Mouse (Mus musculus): ENCODE measurements around the gene Polg2. TPM values are rescaled to one million over a fixed set of nuclear protein-coding genes. Genes with fewer than 3 reads are reported as not detected.
"Not testable (repeated sequence)": the region's sequence is repeated elsewhere in the genome, so short reads cannot be mapped to it uniquely, and the experiment has no call there.

Polg2 gene
- total RNA-seq, 4 experiments from 2014 or later, result 2.8 to 4.6 (median 4.0) TPM

GRCm38 (mm10) chr11:106762800-106763185, 16.5 kb downstream of the Polg2 start:
- no peak for DNase-seq (ENCODE audit: low spot score in 2 of 2)

- DNase-seq (ENCODE audit: low spot score in 2 of 2), result no peak
Observed at GRCm38 (mm10) chr11:106762139-106762799, 17.1 kb downstream of the Polg2 start.

DNA sequence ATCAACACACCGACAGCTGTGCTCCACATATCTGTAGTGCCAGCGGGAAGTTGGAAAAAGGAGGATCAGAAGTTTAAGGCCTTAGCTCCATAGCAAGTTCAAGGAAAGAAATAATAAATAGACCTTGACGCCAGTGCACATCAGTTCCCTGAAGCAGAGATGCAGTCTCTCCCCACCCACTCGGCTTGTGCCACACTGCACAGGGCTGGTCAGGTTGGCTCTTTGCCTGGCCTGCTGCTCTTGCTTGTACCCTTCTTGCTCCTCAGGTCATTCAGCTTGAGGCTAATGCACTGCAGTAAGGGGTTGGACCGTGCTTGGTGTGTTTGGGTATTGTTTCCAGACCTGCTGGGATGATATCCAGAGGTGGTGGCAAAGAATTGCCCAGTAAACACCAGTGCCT, 18.8 kb downstream of the Polg2 start:
- DNase-seq (ENCODE audit: low spot score in 2 of 2), result no peak

DNA sequence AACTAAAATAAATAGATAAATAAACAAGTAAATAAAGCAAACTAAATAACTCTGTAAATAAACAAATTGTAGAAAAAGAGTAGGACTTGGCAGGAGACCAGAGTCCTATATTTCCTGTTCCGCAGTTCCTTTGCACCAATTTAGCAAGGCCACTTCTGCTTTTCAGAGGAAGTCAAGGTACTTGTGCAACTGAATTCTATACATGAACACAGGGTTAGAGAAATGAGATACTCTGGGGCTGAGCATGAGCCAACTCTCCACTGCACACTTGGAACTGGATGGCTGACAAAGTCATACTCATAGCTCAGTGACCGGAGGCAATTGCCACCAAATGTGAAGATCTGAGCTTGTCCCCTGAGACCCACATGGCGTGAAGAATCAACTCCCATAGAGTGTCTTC, 20.3 kb downstream of the Polg2 start:
- no peak for DNase-seq (ENCODE audit: low spot score in 2 of 2)

- DNase-seq (ENCODE audit: low spot score in 2 of 2), result no peak
Observed at GRCm38 (mm10) chr11:106755583-106755982, 23.8 kb downstream of the Polg2 start.

DNA sequence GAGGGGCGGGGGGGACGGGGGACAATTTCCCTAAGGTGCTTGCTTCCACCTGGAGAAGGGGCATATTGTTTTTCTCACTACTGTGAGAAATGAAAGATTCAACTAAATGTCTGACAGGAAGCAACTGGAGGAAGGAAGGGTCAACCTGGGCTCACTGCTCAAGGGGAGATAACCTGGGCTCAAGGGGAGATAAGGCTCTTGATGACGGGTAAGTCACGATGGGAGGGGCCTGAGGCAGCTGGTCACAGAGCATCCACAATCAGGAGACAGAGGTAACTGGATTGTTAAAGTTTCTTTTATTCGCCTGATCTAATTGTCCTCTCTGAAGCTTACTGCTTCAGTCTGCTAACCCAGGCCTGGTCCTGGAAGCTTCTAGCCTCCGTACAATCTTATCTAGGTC, 26.0 kb downstream of the Polg2 start:
- DNase-seq (ENCODE audit: low spot score in 2 of 2), result no peak

DNA sequence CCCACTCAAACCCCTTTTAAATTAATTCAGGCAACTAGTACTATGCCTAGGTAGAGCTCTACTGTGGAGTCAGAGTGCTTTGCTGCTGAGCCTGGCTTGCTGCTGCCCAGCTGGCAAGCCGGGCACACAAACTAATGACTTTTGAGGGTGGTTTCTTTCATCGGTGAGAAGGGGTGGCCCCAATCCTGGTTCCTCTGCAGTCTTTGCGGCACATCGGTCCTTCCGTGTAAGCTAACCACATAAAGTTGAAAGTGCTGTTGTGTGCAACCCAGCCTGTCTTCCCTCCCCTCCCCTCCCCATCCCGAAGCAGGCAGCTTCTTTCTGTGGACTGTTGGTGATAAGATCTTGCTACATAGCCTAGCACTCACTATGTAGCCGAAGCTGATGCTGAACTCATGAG, 27.2 kb downstream of the Polg2 start:
- no peak for DNase-seq (ENCODE audit: low spot score in 2 of 2)

DNA sequence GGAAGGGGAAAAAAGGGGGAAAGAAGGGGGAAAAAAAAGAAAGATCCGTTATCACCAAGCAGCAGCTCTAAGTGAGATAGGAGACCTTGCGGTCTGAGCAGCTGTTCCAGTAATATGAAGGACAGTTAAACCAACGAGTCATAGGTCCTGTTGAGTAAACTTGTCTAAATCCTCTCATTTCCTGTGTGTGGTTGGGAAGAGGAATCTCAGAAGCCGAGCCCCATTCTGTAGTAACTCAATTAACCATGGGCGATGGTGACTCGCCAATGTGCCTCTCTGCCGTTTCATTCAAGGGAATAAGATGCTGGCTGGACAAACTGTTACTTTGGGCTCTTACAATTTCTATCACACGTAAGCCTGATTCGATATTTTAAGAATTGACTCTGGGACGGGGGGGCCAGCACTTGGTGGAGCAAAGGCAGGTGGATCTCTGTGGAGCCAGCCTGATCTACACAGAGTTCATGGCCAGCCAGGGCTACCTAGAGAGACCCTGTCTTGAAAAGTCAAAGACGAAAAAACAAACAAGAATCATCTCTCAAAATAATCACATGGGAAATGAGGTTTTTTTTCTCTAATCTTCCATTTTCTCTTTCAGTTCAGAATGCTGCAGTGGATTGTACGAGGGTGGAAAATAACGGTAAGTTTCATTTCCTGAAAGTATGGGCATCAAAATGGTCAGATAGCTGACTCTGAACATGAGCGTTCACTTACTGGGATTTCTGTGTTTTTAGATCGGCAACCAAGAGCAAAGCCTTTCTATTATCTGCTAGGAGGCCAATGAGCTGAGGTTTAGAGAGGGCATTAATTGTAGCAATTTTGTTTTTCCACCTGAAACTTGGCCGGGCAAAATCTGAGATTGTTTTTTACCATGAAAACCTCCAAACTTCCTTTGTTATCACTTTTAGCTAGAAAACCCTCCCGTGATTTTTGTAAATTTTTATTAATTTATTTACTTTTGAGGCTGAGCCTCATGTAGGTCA, 28.0 kb downstream of the Polg2 start, which contains the start of gene Milr1:
Milr1 (plus strand) TSS at position 188 of the 980 bp plus-strand sequence.
- DNase-seq (ENCODE audit: low spot score in 2 of 2), result no peak

DNA sequence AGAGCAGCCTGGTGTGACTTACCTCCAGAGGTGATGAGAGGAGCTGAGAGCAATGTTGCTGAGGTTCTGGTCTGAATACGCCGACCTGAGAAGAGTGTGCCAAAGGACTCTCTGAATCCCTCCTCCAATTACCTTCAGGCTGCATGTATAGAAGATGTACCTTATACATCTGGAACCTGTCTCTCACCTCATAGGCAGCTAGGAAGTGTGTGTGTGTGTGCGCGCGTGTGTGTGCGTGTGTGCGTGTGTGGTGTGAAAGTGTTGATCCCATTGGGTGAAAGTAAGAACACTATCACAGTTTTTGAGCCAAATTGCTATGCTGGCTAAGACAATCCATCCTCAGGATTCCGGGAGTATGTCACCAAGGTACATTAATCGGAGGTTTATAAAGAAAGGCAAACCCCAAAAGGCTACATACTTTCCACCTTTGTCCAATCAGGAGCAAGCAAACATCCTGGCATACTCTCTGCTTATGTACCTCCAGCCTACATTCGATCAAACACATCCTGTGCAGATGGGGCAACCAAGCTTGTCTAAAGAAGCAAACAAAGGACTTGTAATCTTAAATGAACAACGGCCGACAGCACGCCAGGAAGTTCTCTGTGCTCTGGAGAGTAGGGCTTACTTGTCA, 29.1 kb downstream of the Polg2 start, which contains the start of gene Pecam1:
Pecam1 (minus strand) TSS at position 508 of the 631 bp plus-strand sequence.
- no peak for DNase-seq (ENCODE audit: low spot score in 2 of 2)

GRCm38 (mm10) chr11:106749557-106750120, 29.7 kb downstream of the Polg2 start:
- not testable (repeated sequence) for DNase-seq (ENCODE audit: low spot score in 2 of 2)

- no peak for DNase-seq (ENCODE audit: low spot score in 2 of 2)
Observed at GRCm38 (mm10) chr11:106744949-106745348, 34.4 kb downstream of the Polg2 start.

DNA sequence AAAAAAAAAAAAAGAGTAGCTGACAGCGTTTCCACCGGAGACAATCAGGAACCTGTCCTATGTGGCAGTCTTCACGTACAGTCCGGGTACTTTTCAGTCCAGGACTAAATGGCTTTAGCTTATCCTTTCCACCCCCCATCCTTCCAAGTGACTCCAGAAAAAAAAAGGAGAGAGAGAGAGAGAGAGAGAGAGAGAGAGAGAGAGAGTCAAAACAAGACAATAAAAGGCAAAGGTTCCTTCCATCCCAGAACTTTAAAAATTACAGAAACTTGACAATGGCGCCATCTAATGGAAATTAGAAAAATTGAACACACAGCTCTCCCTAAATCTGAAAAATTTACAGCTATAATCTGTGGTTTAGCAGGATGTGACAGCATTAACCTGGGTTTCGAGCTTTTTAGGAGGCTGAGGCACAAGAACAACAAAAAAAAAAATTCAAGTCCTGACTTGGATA, 36.9 kb downstream of the Polg2 start:
- no peak for DNase-seq (ENCODE audit: low spot score in 2 of 2)

GRCm38 (mm10) chr11:106741826-106742225, 37.5 kb downstream of the Polg2 start:
- DNase-seq (ENCODE audit: low spot score in 2 of 2), result no peak

DNA sequence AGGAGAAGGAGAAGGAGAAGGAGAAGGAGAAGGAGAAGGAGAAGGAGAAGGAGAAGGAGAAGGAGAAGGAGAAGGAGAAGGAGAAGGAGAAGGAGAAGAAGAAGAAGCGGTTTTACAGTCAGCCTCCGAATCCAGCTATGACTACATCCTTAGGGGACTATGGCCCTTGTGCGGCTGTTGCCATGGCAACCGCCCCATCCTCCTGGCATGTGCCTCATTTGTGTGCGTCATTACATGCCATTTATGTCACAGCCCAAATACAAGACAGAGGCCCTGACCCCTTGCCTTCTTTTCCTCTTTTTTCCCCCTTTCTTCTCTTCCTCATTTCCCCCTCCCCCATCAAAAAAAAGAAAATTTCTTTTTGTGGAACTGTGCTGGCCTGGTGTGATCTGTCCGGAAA, 38.1 kb downstream of the Polg2 start:
- no peak for DNase-seq (ENCODE audit: low spot score in 2 of 2)

DNA sequence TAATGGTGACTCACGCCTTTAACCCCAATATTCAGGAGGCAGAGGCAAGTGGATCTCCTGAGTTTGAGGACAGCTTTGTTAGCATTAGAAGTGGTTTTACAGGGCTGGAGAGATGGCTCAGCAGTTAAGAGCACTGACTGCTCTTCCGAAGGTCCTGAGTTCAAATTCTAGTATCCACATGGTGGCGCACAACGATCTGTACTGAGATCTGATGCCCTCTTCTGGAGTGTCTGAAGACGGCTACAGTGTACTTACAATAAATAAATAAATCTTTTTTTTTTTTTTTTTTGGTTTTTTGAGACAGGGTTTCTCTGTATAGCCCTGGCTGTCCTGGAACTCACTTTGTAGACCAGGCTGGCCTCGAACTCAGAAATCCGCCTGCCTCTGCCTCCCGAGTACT, 38.6 kb downstream of the Polg2 start:
- not testable (repeated sequence) for DNase-seq (ENCODE audit: low spot score in 2 of 2)

DNA sequence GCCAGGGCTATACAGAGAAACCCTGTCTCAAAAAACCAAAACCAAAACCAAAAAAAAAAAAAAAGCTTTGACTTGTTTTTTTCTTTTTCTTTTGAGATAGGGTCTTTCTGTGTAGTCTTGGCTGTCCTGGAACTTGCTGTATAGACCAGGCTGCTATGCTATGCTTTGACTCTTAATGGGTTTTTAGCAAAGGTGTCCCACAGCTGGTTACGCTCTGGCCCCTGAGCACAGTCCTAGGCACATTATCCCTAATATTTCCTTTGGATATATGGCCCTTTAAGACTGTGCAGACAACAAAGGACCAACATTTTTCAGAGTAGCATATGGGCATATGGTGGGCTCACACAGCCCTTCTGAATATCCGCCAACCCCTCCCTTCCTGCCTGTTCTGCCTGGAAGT, 40.2 kb downstream of the Polg2 start:
- DNase-seq (ENCODE audit: low spot score in 2 of 2), result no peak

DNA sequence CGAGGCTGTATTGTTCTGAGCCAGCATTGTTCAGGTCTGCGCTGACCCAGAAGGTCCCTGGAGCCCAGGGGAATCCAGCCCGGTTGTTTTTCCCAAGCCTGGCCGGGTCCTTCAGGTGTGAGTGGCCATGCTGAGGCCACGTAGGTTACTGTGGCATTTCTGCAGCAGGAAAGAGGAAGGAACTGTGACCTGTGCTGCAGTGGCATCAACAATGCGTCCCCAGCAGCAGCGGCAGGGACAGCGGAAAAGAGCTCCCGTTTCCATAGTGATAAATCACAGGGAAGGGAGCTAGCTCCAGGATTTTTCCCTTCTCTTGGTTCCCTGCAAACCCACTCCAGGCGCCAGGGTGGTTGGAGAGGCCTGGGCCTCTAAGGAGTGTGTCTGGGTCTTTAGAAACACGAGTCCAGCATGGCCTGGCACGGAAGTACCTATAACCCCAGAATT, 42.1 kb downstream of the Polg2 start:
- DNase-seq (ENCODE audit: low spot score in 2 of 2), result peak in 1 of 2 experiments; percentile 20

DNA sequence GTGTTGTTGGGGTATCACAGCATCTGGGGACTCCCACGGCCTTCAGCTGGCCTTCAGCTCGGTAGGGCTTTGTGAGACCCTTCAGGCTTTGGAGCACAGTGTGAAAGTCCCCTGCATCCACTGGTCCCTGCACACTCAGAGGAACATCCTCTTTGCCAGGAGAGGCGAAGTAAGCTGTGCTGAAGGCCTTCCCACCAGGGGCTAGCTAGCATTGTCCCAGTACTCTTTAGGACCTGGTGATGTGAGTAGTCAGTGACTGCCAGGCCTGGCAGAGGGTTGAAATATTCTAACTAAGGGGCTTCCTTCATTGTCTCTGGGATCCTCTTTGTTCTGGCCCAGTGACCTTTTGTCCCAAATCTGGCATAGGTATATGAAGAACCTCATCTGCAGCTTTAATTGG, 42.7 kb downstream of the Polg2 start:
- DNase-seq (ENCODE audit: low spot score in 2 of 2), result no peak

DNA sequence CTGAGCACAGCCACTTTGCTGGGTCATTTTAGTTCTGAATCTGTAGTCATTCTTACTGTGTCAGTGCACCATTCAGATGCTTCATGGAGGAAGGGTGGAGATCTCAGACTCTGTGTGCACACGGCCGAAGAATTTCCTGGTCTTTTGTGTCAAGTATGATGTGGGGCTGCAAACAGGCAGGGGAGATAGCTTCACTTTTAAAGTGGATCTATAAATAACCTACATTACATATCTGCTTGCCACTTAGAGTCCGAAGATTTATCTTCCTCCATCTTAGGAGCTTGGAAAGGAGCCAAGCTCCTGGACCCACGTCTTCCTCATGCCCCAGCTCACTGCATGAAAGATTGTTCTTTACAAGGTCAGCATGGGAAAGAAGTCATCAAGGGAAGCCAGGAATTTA, 48.6 kb downstream of the Polg2 start:
- DNase-seq (ENCODE audit: low spot score in 2 of 2), result no peak

- no peak for DNase-seq (ENCODE audit: low spot score in 2 of 2)
Observed at GRCm38 (mm10) chr11:106729656-106730055, 49.7 kb downstream of the Polg2 start.

All from left cerebral cortex, adult 8-10 months (tissue).